Mouse (Mus musculus): ENCODE measurements around the gene Ank3. TPM values are rescaled to one million over a fixed set of nuclear protein-coding genes. Genes with fewer than 3 reads are reported as not detected.

The Ank3 gene
- polyA plus RNA-seq, 1 experiment from 2014 or later = 24.5 TPM

DNA sequence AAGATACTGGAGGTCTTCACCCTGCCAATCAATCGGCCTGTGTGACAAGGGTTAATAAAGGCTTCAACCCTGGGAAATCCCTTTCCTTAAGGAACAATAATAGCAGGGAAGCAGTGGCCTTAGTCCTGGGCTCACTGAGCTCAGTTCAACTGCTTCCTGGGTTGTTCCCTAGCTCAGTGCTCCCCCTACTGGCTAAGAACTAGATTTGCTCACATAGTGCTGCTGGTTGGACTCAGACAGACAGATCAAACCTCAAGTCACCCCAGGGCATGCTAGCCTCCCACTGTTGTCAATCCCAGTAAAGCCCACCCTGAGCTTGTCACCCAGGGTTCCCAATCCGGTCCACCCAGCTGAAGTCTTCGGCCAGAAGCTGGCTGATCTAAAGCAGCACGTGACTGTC lies 447.2 kb downstream of the Ank3 start:
- H3K27me3 ChIP-seq (replicated peaks; ENCODE audit: insufficient read depth, low read length) = no peaks in the 10 kb centered on the region
- H3K9me3 ChIP-seq (ENCODE audit: low read length) = no peaks in the 10 kb centered on the region
- no peak overlapping the region for H3K4me3 ChIP-seq (ENCODE audit: low read depth, low read length)
- 32% methylated on average over 4 of the region's 4 CpGs for WGBS
- H3K4me1 ChIP-seq (ENCODE audit: insufficient read depth, low read depth, low read length) = no peaks in the 10 kb centered on the region
- peak; percentile 90 for DNase-seq (ENCODE audit: low spot score)
- H3K9ac ChIP-seq (replicated peaks; ENCODE audit: low read depth) = no peak overlapping the region
- peak; percentile 91 for TF ChIP-seq CTCF (IDR thresholded peaks at IDR 0.05)
- no peak for TF ChIP-seq EP300 (IDR thresholded peaks at IDR 0.05)
- H3K4me2 ChIP-seq (replicated peaks; ENCODE audit: low read depth, low read length) = no peak overlapping the region
- ATAC-seq = peak; percentile 78
- H3K36me3 ChIP-seq (ENCODE audit: insufficient read depth, low read length) = no peaks in the 10 kb centered on the region
- no peak overlapping the region for H3K27ac ChIP-seq (ENCODE audit: low read length)

DNA sequence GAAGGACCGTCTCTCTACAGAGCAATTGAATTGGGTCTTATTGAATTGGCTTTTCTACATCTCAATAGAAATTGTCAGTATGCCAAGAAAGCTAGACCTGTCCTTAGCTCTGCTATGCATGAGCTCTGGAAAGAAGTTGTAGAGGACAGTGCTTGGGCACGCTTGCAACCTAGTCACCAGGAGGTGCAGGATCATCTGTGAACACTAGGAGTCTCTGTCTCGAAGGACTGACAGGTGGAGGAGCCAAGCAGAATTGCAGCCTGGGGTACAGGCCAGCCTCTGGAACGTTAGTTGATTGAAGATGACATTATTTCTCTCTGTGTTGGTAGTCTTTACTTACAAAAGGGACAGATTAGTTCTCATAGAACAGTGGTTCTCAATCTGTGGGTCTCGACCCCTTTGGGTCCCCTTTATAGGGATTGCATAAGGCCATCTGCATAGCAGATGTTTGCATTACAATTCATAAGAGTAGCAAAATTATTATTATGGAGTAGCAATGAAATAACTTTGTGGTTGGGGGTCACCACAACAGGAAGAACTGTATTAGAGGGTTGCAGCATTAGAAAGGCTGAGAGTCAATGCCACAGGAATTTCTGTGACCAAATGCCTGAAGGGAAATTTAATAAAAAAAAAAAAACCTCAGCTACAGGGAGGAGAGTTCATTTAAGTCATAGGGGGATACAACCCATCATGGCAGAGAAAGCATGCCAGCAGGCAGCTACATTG lies 454.0 kb downstream of the Ank3 start:
- ATAC-seq = no peak
- Histone ChIP-seq H3K4me2 (replicated peaks; ENCODE audit: low read depth, low read length) (no peak overlapping the region), H3K27ac (ENCODE audit: low read length) (no peak overlapping the region), H3K4me1 (ENCODE audit: insufficient read depth, low read depth, low read length) (no peaks in the 10 kb centered on the region), H3K4me3 (ENCODE audit: low read depth, low read length) (no peak overlapping the region), H3K27me3 (replicated peaks; ENCODE audit: insufficient read depth, low read length) (no peaks in the 10 kb centered on the region), H3K9ac (replicated peaks; ENCODE audit: low read depth) (no peak overlapping the region), H3K9me3 (ENCODE audit: low read length) (no peaks in the 10 kb centered on the region), H3K36me3 (ENCODE audit: insufficient read depth, low read length) (no peaks in the 10 kb centered on the region)
- 65% methylated on average over 5 of the region's 5 CpGs for WGBS
- no peak for DNase-seq (ENCODE audit: low spot score)
- no peak for TF ChIP-seq EP300 (IDR thresholded peaks at IDR 0.05)
- peak; percentile 36 for TF ChIP-seq CTCF (IDR thresholded peaks at IDR 0.05)

DNA sequence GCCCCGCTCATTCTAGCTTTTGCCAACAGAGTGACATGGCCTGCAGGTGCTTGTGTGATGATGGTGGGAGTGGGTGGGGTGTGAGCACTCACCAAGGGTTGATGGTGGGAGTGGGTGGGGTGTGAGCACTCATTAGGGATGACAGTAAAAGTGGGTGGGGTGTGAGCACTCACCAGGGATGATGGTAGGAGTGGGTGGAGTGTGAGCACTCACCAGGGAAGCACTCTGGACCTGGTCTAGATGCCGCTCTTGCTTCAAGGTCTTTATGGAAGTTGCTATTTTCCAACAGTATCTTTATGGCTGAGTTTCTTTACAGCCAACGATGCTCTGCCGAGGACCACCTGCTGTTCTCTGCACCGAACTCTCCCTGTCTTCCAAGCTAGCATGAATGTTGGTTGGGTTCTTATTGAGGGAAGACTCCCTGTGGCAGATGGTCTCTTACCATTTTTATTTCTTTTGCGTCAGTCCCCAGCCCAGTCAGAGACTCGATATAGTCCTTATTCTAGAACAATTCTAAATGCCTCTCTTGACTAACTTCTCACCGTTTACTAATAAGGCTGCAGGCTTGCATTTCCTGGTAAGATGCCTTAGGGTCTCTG lies 456.1 kb downstream of the Ank3 start:
- Histone ChIP-seq H3K9me3 (ENCODE audit: low read length) (no peaks in the 10 kb centered on the region), H3K4me2 (replicated peaks; ENCODE audit: low read depth, low read length) (no peak overlapping the region), H3K36me3 (ENCODE audit: insufficient read depth, low read length) (no peaks in the 10 kb centered on the region), H3K4me1 (ENCODE audit: insufficient read depth, low read depth, low read length) (no peaks in the 10 kb centered on the region), H3K27me3 (replicated peaks; ENCODE audit: insufficient read depth, low read length) (no peaks in the 10 kb centered on the region), H3K9ac (replicated peaks; ENCODE audit: low read depth) (no peak overlapping the region), H3K27ac (ENCODE audit: low read length) (no peak overlapping the region), H3K4me3 (ENCODE audit: low read depth, low read length) (no peak overlapping the region)
- 92% methylated on average over 8 of the region's 8 CpGs for WGBS
- ATAC-seq = no peak
- DNase-seq (ENCODE audit: low spot score) = no peak
- TF ChIP-seq CTCF (IDR thresholded peaks at IDR 0.05) = no peak
- TF ChIP-seq EP300 (IDR thresholded peaks at IDR 0.05) = no peak

DNA sequence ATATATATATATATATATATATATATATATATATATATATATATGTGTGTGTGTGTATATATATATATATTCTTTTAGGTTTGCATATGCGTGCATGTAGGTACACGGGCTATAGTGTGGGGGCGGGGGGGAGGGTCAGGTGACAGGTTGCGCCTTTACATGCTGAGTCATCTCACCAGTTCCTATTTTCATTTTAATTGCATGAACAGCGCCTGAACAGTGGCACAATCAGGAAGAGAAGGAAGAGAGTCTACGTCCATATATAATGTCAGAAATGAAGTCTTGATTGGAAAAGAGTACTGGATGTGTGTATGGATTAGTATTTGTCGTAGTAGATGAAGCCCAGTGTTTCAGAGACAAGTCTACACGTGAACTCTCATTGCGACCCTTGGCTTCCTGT lies 459.4 kb downstream of the Ank3 start:
- H3K36me3 ChIP-seq (ENCODE audit: insufficient read depth, low read length) = no peaks in the 10 kb centered on the region
- no peaks in the 10 kb centered on the region for H3K27me3 ChIP-seq (replicated peaks; ENCODE audit: insufficient read depth, low read length)
- H3K9ac ChIP-seq (replicated peaks; ENCODE audit: low read depth) = no peak overlapping the region
- no peaks in the 10 kb centered on the region for H3K9me3 ChIP-seq (ENCODE audit: low read length)
- DNase-seq (ENCODE audit: low spot score) (no peak), ATAC-seq (no peak)
- no peak for TF ChIP-seq CTCF (IDR thresholded peaks at IDR 0.05)
- TF ChIP-seq EP300 (IDR thresholded peaks at IDR 0.05) = no peak
- 86% methylated on average over 9 of the region's 9 CpGs for WGBS
- H3K4me2 ChIP-seq (replicated peaks; ENCODE audit: low read depth, low read length) = no peak overlapping the region
- H3K27ac ChIP-seq (ENCODE audit: low read length) = no peak overlapping the region
- no peak overlapping the region for H3K4me3 ChIP-seq (ENCODE audit: low read depth, low read length)
- no peaks in the 10 kb centered on the region for H3K4me1 ChIP-seq (ENCODE audit: insufficient read depth, low read depth, low read length)

DNA sequence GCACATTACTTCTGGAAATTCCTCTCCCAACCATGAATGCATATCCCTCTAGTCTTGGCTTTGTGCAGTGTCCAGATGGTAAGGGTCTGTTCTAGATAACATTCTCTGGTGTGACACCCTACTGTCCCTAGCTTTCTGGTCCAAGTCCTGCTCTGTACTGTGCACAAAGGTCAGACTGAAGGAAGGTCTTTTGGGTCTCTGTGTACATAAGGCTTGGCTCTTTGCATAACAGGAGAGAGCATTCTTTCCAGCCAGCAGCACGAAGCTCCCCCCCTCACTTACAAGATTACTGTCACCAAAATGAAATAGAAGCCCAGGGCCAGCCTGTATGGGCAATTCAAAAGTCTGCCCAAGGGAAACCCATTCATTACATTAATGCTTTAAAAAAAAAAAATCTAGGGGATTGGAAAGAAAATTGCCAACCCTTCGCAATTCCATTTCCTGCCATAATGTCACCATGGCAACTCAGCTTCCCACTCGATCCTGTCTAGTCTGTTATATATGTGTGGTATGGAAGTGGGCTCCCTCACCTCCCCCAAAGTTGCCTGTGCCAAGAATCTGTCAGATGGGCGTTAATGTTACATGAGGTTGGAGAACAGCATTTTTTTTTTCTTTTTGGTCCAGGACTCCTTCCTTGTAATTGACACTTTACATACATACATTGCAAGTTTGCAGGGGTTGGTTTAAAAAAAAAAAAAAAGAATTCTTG lies 460.5 kb downstream of the Ank3 start:
- no peaks in the 10 kb centered on the region for H3K36me3 ChIP-seq (ENCODE audit: insufficient read depth, low read length)
- no peak overlapping the region for H3K4me3 ChIP-seq (ENCODE audit: low read depth, low read length)
- ATAC-seq (no peak), DNase-seq (ENCODE audit: low spot score) (no peak)
- H3K27ac ChIP-seq (ENCODE audit: low read length) = no peak overlapping the region
- H3K4me2 ChIP-seq (replicated peaks; ENCODE audit: low read depth, low read length) = no peak overlapping the region
- WGBS = 17% methylated on average over 4 of the region's 4 CpGs
- no peak overlapping the region for H3K9ac ChIP-seq (replicated peaks; ENCODE audit: low read depth)
- H3K9me3 ChIP-seq (ENCODE audit: low read length) = no peaks in the 10 kb centered on the region
- H3K4me1 ChIP-seq (ENCODE audit: insufficient read depth, low read depth, low read length) = no peaks in the 10 kb centered on the region
- no peak for TF ChIP-seq EP300 (IDR thresholded peaks at IDR 0.05)
- TF ChIP-seq CTCF (IDR thresholded peaks at IDR 0.05) = no peak
- H3K27me3 ChIP-seq (replicated peaks; ENCODE audit: insufficient read depth, low read length) = no peaks in the 10 kb centered on the region

DNA sequence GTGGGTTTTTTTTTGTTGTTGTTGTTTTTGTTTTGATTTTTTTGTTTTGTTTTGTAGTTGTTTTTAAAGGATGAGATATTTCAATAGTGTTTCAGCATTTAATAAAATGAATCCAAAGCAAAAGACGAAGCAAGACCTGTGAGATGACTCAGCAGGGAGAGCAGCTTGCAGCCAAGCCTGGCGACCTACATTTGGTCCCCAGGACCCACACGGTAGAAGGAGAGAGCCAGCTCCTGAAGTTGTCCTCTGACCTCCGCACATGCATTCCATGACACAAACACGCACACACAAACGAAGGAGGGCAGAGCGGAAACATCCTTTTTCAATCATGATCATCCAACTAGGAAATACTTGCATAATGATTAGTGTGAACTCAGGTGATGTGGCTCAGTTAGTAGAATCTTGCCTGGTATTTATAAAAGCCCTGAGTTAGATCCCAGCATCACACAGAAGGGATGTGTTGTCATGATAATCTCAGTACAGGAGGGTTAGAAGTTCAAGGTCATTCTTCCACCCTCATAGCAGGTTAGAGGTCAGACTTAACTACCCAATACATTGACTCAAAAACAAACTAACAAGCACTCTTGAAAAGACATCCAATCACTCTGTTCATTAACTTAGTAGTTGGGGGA lies 461.4 kb downstream of the Ank3 start:
- Histone ChIP-seq H3K27me3 (replicated peaks; ENCODE audit: insufficient read depth, low read length) (no peaks in the 10 kb centered on the region), H3K4me1 (ENCODE audit: insufficient read depth, low read depth, low read length) (no peaks in the 10 kb centered on the region), H3K4me2 (replicated peaks; ENCODE audit: low read depth, low read length) (no peak overlapping the region), H3K9ac (replicated peaks; ENCODE audit: low read depth) (no peak overlapping the region), H3K4me3 (ENCODE audit: low read depth, low read length) (no peak overlapping the region), H3K27ac (ENCODE audit: low read length) (no peak overlapping the region), H3K36me3 (ENCODE audit: insufficient read depth, low read length) (no peaks in the 10 kb centered on the region), H3K9me3 (ENCODE audit: low read length) (no peaks in the 10 kb centered on the region)
- DNase-seq (ENCODE audit: low spot score) (no peak), ATAC-seq (no peak)
- TF ChIP-seq CTCF (IDR thresholded peaks at IDR 0.05) = no peak
- TF ChIP-seq EP300 (IDR thresholded peaks at IDR 0.05) = no peak
- WGBS = 72% methylated on average over 7 of the region's 7 CpGs

Measured in lung, postnatal 0 days (tissue).